Mouse (Mus musculus) frontal cortex, adult 2 months (tissue): ENCODE data around the gene Heca. TPM values are rescaled to one million over a fixed set of nuclear protein-coding genes. Genes with fewer than 3 reads are reported as not detected.
"Not testable (repeated sequence)": the region's sequence is repeated elsewhere in the genome, so short reads cannot be mapped to it uniquely, and the experiment has no call there.

Experiments
- DNase-seq, 2 experiments: peaks; one replicate each; pipeline ENCODE4 v3.0.0; 2022; ENCODE audit warnings: low spot score in 1 of 2; ENCODE audit errors: extremely low spot score in 1 of 2
- polyA plus RNA-seq: library from polyadenylated mRNA; depleted of rRNA; stranded (reverse); fragments of >200 nt; gene quantifications from 2 replicates; pipeline ENCODE4 v1.2.3, GENCODE M21; 2012; rRNA removed

The Heca gene
- polyA plus RNA-seq, result 14.9 and 17.4 TPM in 2 replicates

- DNase-seq, result peak; percentile 59 to 90
Observed at GRCm38 (mm10) chr10:17947960-17948730, at the start of gene Heca. Heca (minus strand) TSS chr10:17948067.

- no peak for DNase-seq
Observed at GRCm38 (mm10) chr10:17990576-17990975, 42.7 kb upstream of the Heca start.

GRCm38 (mm10) chr10:17989136-17989535, 41.3 kb upstream of the Heca start:
- DNase-seq, result no peak

GRCm38 (mm10) chr10:17987823-17988423, 40.1 kb upstream of the Heca start:
- no peak for DNase-seq

GRCm38 (mm10) chr10:17983313-17983712, 35.4 kb upstream of the Heca start:
- no peak for DNase-seq

- no peak for DNase-seq
Observed at GRCm38 (mm10) chr10:17966090-17966489, 18.2 kb upstream of the Heca start.

- peak; percentile 20 to 67 for DNase-seq
Observed at GRCm38 (mm10) chr10:17950761-17951160, 2.9 kb upstream of the Heca start.

- DNase-seq, result peak in 1 of 2 experiments; percentile 71
Observed at GRCm38 (mm10) chr10:17947175-17947906, 526 bp downstream of the Heca start.

GRCm38 (mm10) chr10:17946799-17947174, 1.1 kb downstream of the Heca start:
- DNase-seq, result not testable (repeated sequence)

GRCm38 (mm10) chr10:17946046-17946445, 1.8 kb downstream of the Heca start:
- no peak for DNase-seq

GRCm38 (mm10) chr10:17933622-17934021, 14.2 kb downstream of the Heca start:
- DNase-seq, result no peak

GRCm38 (mm10) chr10:17932131-17932530, 15.7 kb downstream of the Heca start:
- no peak for DNase-seq

- no peak for DNase-seq
Observed at GRCm38 (mm10) chr10:17931157-17931556, 16.7 kb downstream of the Heca start.

GRCm38 (mm10) chr10:17930445-17931083, 17.3 kb downstream of the Heca start:
- DNase-seq, result peak in 1 of 2 experiments; percentile 57

- DNase-seq, result no peak
Observed at GRCm38 (mm10) chr10:17925200-17925599, 22.7 kb downstream of the Heca start.

- no peak for DNase-seq
Observed at GRCm38 (mm10) chr10:17924166-17924565, 23.7 kb downstream of the Heca start.

GRCm38 (mm10) chr10:17921381-17921780, 26.5 kb downstream of the Heca start:
- no peak for DNase-seq

- no peak for DNase-seq
Observed at GRCm38 (mm10) chr10:17919971-17920370, 27.9 kb downstream of the Heca start.

- no peak for DNase-seq
Observed at GRCm38 (mm10) chr10:17919032-17919431, 28.8 kb downstream of the Heca start.

GRCm38 (mm10) chr10:17908731-17909130, 39.1 kb downstream of the Heca start:
- DNase-seq, result peak in 1 of 2 experiments; percentile 20

- not testable (repeated sequence) for DNase-seq
Observed at GRCm38 (mm10) chr10:17906405-17906804, 41.5 kb downstream of the Heca start.
